Mouse (Mus musculus) midbrain, embryonic 10.5 days (tissue): ENCODE measurements at regions not wholly inside any gene's neighbourhood (a gene's known extent, or its start where the extent isn't known, plus 50 kb on each side); places are given as distances from the start of the nearest gene placed in this dataset.

Source experiments
- DNase-seq: peaks from one replicate; pipeline ENCODE4 v3.0.0-alpha.2; 2017; ENCODE audit warnings: low spot score
- H3K27ac ChIP-seq: fragments of 300-500 bp; sonication (generic); replicated peaks from 2 replicates; pipeline ENCODE4 v1.5.1; 2016; ENCODE audit warnings: mild to moderate bottlenecking
- H3K27me3 ChIP-seq: fragments of 300-500 bp; sonication (generic); 2 replicates; pipeline ENCODE4 v1.6.1; 2016; ENCODE audit warnings: low read depth, mild to moderate bottlenecking; ENCODE audit not compliant: poor library complexity, severe bottlenecking
- H3K36me3 ChIP-seq: fragments of 300-500 bp; sonication (generic); 2 replicates; pipeline ENCODE4 v1.6.1; 2016; ENCODE audit warnings: mild to moderate bottlenecking, moderate library complexity
- H3K4me1 ChIP-seq: fragments of 300-500 bp; sonication (generic); 2 replicates; pipeline ENCODE4 v1.6.1; 2016
- H3K4me3 ChIP-seq: fragments of 300-500 bp; sonication (generic); 2 replicates; pipeline ENCODE4 v1.5.1; 2016; ENCODE audit warnings: mild to moderate bottlenecking, moderate library complexity
- H3K9me3 ChIP-seq: fragments of 300-500 bp; sonication (generic); replicated peaks from 2 replicates; pipeline ENCODE4 v1.6.1; 2016; ENCODE audit warnings: mild to moderate bottlenecking
- WGBS: fragments of 180-500 bp; shearing (Covaris S2); methylation state at CpG from one replicate; pipeline ENCODE4 v1.1.7; 2016; 5-methylcytosine and 5-hydroxymethylcytosine counted together

- H3K36me3 ChIP-seq, result no peaks in the 10 kb centered on the region
- 78% methylated on average over 1 of the region's 1 CpGs for WGBS
- no peaks in the 10 kb centered on the region for H3K9me3 ChIP-seq
- no peaks in the 10 kb centered on the region for H3K4me1 ChIP-seq
- no peaks in the 10 kb centered on the region for H3K27me3 ChIP-seq
- DNase-seq, result no peak
- no peak overlapping the region for H3K4me3 ChIP-seq
- no peak overlapping the region for H3K27ac ChIP-seq
These were observed 200.8 kb downstream of the Barhl2 start for GRCm38 (mm10) chr5:106257179-106257578.

GRCm38 (mm10) chr5:106229154-106229553 is 228.8 kb downstream of the Barhl2 start:
- no peak for DNase-seq
- WGBS, result 67% methylated on average over 3 of the region's 3 CpGs
- Histone ChIP-seq H3K4me1 (no peaks in the 10 kb centered on the region), H3K4me3 (no peak overlapping the region), H3K27ac (no peak overlapping the region), H3K36me3 (no peaks in the 10 kb centered on the region), H3K9me3 (no peaks in the 10 kb centered on the region), H3K27me3 (no peaks in the 10 kb centered on the region)

- 81% methylated on average over 7 of the region's 7 CpGs for WGBS
- Histone ChIP-seq H3K4me1 (no peaks in the 10 kb centered on the region), H3K27me3 (no peaks in the 10 kb centered on the region), H3K4me3 (no peak overlapping the region), H3K9me3 (no peaks in the 10 kb centered on the region), H3K36me3 (no peaks in the 10 kb centered on the region), H3K27ac (no peak overlapping the region)
- DNase-seq, result no peak
These were observed 233.8 kb downstream of the Barhl2 start for GRCm38 (mm10) chr5:106224141-106224540.

GRCm38 (mm10) chr5:106209543-106209942 is 248.4 kb downstream of the Barhl2 start:
- no peak overlapping the region for H3K27ac ChIP-seq
- peaks cover 16% of the 10 kb centered on the region for H3K4me1 ChIP-seq
- H3K27me3 ChIP-seq, result no peaks in the 10 kb centered on the region
- no peaks in the 10 kb centered on the region for H3K9me3 ChIP-seq
- no peak overlapping the region for H3K4me3 ChIP-seq
- H3K36me3 ChIP-seq, result no peaks in the 10 kb centered on the region
- 87% methylated on average over 5 of the region's 5 CpGs for WGBS
- no peak for DNase-seq

- WGBS, result 85% methylated on average over 6 of the region's 6 CpGs
- no peak overlapping the region for H3K4me3 ChIP-seq
- no peak for DNase-seq
- H3K4me1 ChIP-seq, result peaks cover 16% of the 10 kb centered on the region
- no peaks in the 10 kb centered on the region for H3K9me3 ChIP-seq
- no peaks in the 10 kb centered on the region for H3K36me3 ChIP-seq
- no peak overlapping the region for H3K27ac ChIP-seq
- H3K27me3 ChIP-seq, result no peaks in the 10 kb centered on the region
These were observed 250.3 kb downstream of the Barhl2 start for GRCm38 (mm10) chr5:106207706-106208105.

GRCm38 (mm10) chr5:106205724-106206123 is 252.2 kb downstream of the Barhl2 start:
- H3K4me1 ChIP-seq, result peaks cover 16% of the 10 kb centered on the region
- peak; percentile 17 for DNase-seq
- H3K27ac ChIP-seq, result peak overlapping the region; percentile 69
- no peaks in the 10 kb centered on the region for H3K36me3 ChIP-seq
- 29% methylated on average over 6 of the region's 6 CpGs for WGBS
- H3K27me3 ChIP-seq, result no peaks in the 10 kb centered on the region
- no peak overlapping the region for H3K4me3 ChIP-seq
- no peaks in the 10 kb centered on the region for H3K9me3 ChIP-seq

- Histone ChIP-seq H3K27me3 (no peaks in the 10 kb centered on the region), H3K9me3 (no peaks in the 10 kb centered on the region), H3K36me3 (no peaks in the 10 kb centered on the region), H3K4me3 (no peak overlapping the region), H3K27ac (no peak overlapping the region), H3K4me1 (peaks cover 7% of the 10 kb centered on the region)
- DNase-seq, result no peak
- 89% methylated on average over 16 of the region's 16 CpGs for WGBS
These were observed 257.3 kb downstream of the Barhl2 start for GRCm38 (mm10) chr5:106200631-106201030.

- WGBS, result 87% methylated on average over 3 of the region's 3 CpGs
- Histone ChIP-seq H3K36me3 (no peaks in the 10 kb centered on the region), H3K9me3 (no peaks in the 10 kb centered on the region), H3K4me1 (no peaks in the 10 kb centered on the region), H3K27ac (no peak overlapping the region), H3K4me3 (no peak overlapping the region), H3K27me3 (no peaks in the 10 kb centered on the region)
- no peak for DNase-seq
These were observed 258.9 kb downstream of the Barhl2 start for GRCm38 (mm10) chr5:106199061-106199460.

- Histone ChIP-seq H3K27me3 (no peaks in the 10 kb centered on the region), H3K36me3 (no peaks in the 10 kb centered on the region), H3K9me3 (no peaks in the 10 kb centered on the region), H3K27ac (no peak overlapping the region), H3K4me1 (no peaks in the 10 kb centered on the region), H3K4me3 (no peak overlapping the region)
- DNase-seq, result no peak
- WGBS, result 92% methylated on average over 11 of the region's 11 CpGs
These were observed 266.8 kb downstream of the Barhl2 start for GRCm38 (mm10) chr5:106191141-106191540.

GRCm38 (mm10) chr5:106181726-106182125 is 276.2 kb downstream of the Barhl2 start:
- Histone ChIP-seq H3K36me3 (no peaks in the 10 kb centered on the region), H3K27ac (no peak overlapping the region), H3K27me3 (no peaks in the 10 kb centered on the region), H3K4me1 (0 out of 2 replicates have a peak, but pooled peaks cover 3% of the 10 kb centered on the region), H3K9me3 (no peaks in the 10 kb centered on the region), H3K4me3 (no peak overlapping the region)
- no peak for DNase-seq
- WGBS, result 95% methylated on average over 23 of the region's 23 CpGs

- no peaks in the 10 kb centered on the region for H3K9me3 ChIP-seq
- H3K27ac ChIP-seq, result 0 out of 2 replicates have a peak overlapping the region, but pooled peaks have one; percentile 38
- no peaks in the 10 kb centered on the region for H3K36me3 ChIP-seq
- 19% methylated on average over 3 of the region's 3 CpGs for WGBS
- H3K27me3 ChIP-seq, result no peaks in the 10 kb centered on the region
- H3K4me1 ChIP-seq, result peaks cover 12% of the 10 kb centered on the region
- H3K4me3 ChIP-seq, result no peak overlapping the region
- DNase-seq, result peak; percentile 17
These were observed 285.8 kb downstream of the Barhl2 start for GRCm38 (mm10) chr5:106172162-106172561.

- peaks cover 10% of the 10 kb centered on the region for H3K4me1 ChIP-seq
- H3K27ac ChIP-seq, result no peak overlapping the region
- WGBS, result 94% methylated on average over 4 of the region's 4 CpGs
- no peak for DNase-seq
- H3K27me3 ChIP-seq, result no peaks in the 10 kb centered on the region
- no peaks in the 10 kb centered on the region for H3K9me3 ChIP-seq
- no peak overlapping the region for H3K4me3 ChIP-seq
- H3K36me3 ChIP-seq, result no peaks in the 10 kb centered on the region
These were observed 287.6 kb downstream of the Barhl2 start for GRCm38 (mm10) chr5:106170405-106170804.

- no peaks in the 10 kb centered on the region for H3K36me3 ChIP-seq
- H3K27me3 ChIP-seq, result no peaks in the 10 kb centered on the region
- no peak overlapping the region for H3K4me3 ChIP-seq
- no peak overlapping the region for H3K27ac ChIP-seq
- H3K4me1 ChIP-seq, result peaks cover 10% of the 10 kb centered on the region
- no peak for DNase-seq
- no peaks in the 10 kb centered on the region for H3K9me3 ChIP-seq
- WGBS, result 87% methylated on average over 11 of the region's 11 CpGs
These were observed 290.4 kb downstream of the Barhl2 start for GRCm38 (mm10) chr5:106167556-106167955.

GRCm38 (mm10) chr5:106166266-106166665 is 289.9 kb downstream of the Zfp326 start:
- H3K27me3 ChIP-seq, result no peaks in the 10 kb centered on the region

More at GRCm38 (mm10) chr5:106166266-106166665, 289.9 kb downstream of the Zfp326 start:
- 0 out of 2 replicates have a peak, but pooled peaks cover 4% of the 10 kb centered on the region for H3K4me1 ChIP-seq
- no peak overlapping the region for H3K4me3 ChIP-seq
- WGBS, result 80% methylated on average over 5 of the region's 5 CpGs
- H3K36me3 ChIP-seq, result no peaks in the 10 kb centered on the region
- no peaks in the 10 kb centered on the region for H3K9me3 ChIP-seq
- H3K27ac ChIP-seq, result no peak overlapping the region
- DNase-seq, result no peak
